8 mouse cellular contexts compared by ENCODE assay signal in genomic region chr7:30346635-30347379, GRCm38 (mm10). TPM values are rescaled to one million over a fixed set of nuclear protein-coding genes. Genes with fewer than 3 reads are reported as not detected.
A peak's percentile ranks its signal among the peaks of the same experiment; 100 is the strongest.
DNase-seq lines count a peak whose midpoint lies in the region; ATAC-seq and TF ChIP-seq lines count a peak whose summit lies in the region.

No protein-coding gene starts in this region.

- H3K27ac ChIP-seq in intestine, embryonic 15.5 days, result no peak overlapping the region
- H3K27ac ChIP-seq in intestine, postnatal 0 days (ENCODE audit: low read depth, low read length), result no peak overlapping the region

- no peak for TF ChIP-seq CTCF in intestine, postnatal 0 days (IDR thresholded peaks at IDR 0.05; ENCODE audit: low read depth)

- H3K4me1 ChIP-seq in intestine, embryonic 15.5 days (replicated peaks), result no peaks in the 10 kb centered on the region
- no peaks in the 10 kb centered on the region for H3K4me1 ChIP-seq in intestine, postnatal 0 days (replicated peaks; ENCODE audit: control insufficient read depth, insufficient read depth, low read length)

- 26% methylated on average over 21 of the region's 21 CpGs for WGBS in intestine, embryonic 15.5 days
- 24% methylated on average over 21 of the region's 21 CpGs for WGBS in intestine, postnatal 0 days

- H3K36me3 ChIP-seq in intestine, embryonic 15.5 days, result no peaks in the 10 kb centered on the region
- H3K36me3 ChIP-seq in intestine, postnatal 0 days (ENCODE audit: control insufficient read depth, insufficient read depth), result no peaks in the 10 kb centered on the region

- H3K4me3 ChIP-seq in intestine, embryonic 15.5 days (replicated peaks), result no peak overlapping the region
- H3K4me3 ChIP-seq in intestine, postnatal 0 days (ENCODE audit: low read depth, low read length), result no peak overlapping the region

- ATAC-seq in intestine, embryonic 15.5 days, result 0 out of 2 replicates have a peak, but pooled peaks have one; percentile 47
- ATAC-seq in intestine, postnatal 0 days, result no peak
- no peak for ATAC-seq in erythroid progenitor cell, adult 5-6 weeks (replicated peaks; ENCODE audit: low FRiP score, poor library complexity, severe bottlenecking)

- H3K27me3 ChIP-seq in intestine, embryonic 15.5 days (replicated peaks), result peaks cover 19% of the 10 kb centered on the region
- H3K27me3 ChIP-seq in intestine, postnatal 0 days (replicated peaks; ENCODE audit: control insufficient read depth, insufficient read depth, low read length), result peaks cover 20% of the 10 kb centered on the region

- H3K9ac ChIP-seq in intestine, embryonic 15.5 days, result no peak overlapping the region
- H3K9ac ChIP-seq in intestine, postnatal 0 days (ENCODE audit: low read depth, low read length), result no peak overlapping the region

- H3K4me2 ChIP-seq in intestine, embryonic 15.5 days (replicated peaks), result no peak overlapping the region
- H3K4me2 ChIP-seq in intestine, postnatal 0 days (replicated peaks; ENCODE audit: low read depth), result no peak overlapping the region

- H3K9me3 ChIP-seq in intestine, embryonic 15.5 days, result no peaks in the 10 kb centered on the region
- no peaks in the 10 kb centered on the region for H3K9me3 ChIP-seq in intestine, postnatal 0 days (ENCODE audit: control insufficient read depth)

- DNase-seq in ES-CJ7 (ENCODE audit: low read depth, low spot score), result peak; percentile 75
- peak; percentile 54 for DNase-seq in c-Kit-positive CD71-positive TER-119-negative erythroid progenitor cells, embryonic 14.5 days (ENCODE audit: low read depth)
- peak; percentile 65 to 92 for DNase-seq in kidney, postnatal 36 days
- peak; percentile 68 for DNase-seq in ovary, postnatal 14 days (ENCODE audit: low spot score)
- DNase-seq in frontal cortex, adult 2 months (ENCODE audit: extremely low spot score in 1 of 2, low spot score in 1 of 2), result no peak

RNA-seq across cellular contexts. Expression of gene Lrfn3, which starts 15.8 kb away (rescaled TPM):
- polyA plus RNA-seq in intestine, embryonic 15.5 days (2015; fragmentation: Nextera tagmentation; extraction: Ambion mirVana), result 2.9 and 3.9 TPM in 2 replicates
- 1.1 and 1.8 TPM in 2 replicates for polyA plus RNA-seq in intestine, postnatal 0 days (2015; fragmentation: Nextera tagmentation; extraction: Ambion mirVana)
- 19.8 and 22.2 TPM in 2 replicates for polyA plus RNA-seq in frontal cortex, adult 2 months (2012; rRNA removed)
- total RNA-seq in erythroid progenitor cell, adult 5-6 weeks (2015; ENCODE audit: low replicate concordance), result not detected in 2 replicates
- not detected in 2 replicates for total RNA-seq in erythroid progenitor cell, adult 5-6 weeks (2017; ENCODE audit: low replicate concordance)

RNA-seq across cellular contexts. Expression of gene Sdhaf1, which starts 23.1 kb away (rescaled TPM):
- 15.5 and 18.0 TPM in 2 replicates for polyA plus RNA-seq in intestine, embryonic 15.5 days (2015; fragmentation: Nextera tagmentation; extraction: Ambion mirVana)
- 18.3 and 18.8 TPM in 2 replicates for polyA plus RNA-seq in intestine, postnatal 0 days (2015; fragmentation: Nextera tagmentation; extraction: Ambion mirVana)
- polyA plus RNA-seq in frontal cortex, adult 2 months (2012; rRNA removed), result 16.9 and 19.2 TPM in 2 replicates
- total RNA-seq in erythroid progenitor cell, adult 5-6 weeks (2015; ENCODE audit: low replicate concordance), result 2.5 TPM in 1 of 2 replicates, not detected in the other
- total RNA-seq in erythroid progenitor cell, adult 5-6 weeks (2017; ENCODE audit: low replicate concordance), result 0.45 and 0.64 TPM in 2 replicates

RNA-seq across cellular contexts. Expression of gene E130208F15Rik, which starts 25.3 kb away (rescaled TPM):
- polyA plus RNA-seq in intestine, embryonic 15.5 days (2015; fragmentation: Nextera tagmentation; extraction: Ambion mirVana), result 1.8 TPM in 1 of 2 replicates, not detected in the other
- polyA plus RNA-seq in intestine, postnatal 0 days (2015; fragmentation: Nextera tagmentation; extraction: Ambion mirVana), result not detected in 2 replicates
- 0.34 and 0.66 TPM in 2 replicates for polyA plus RNA-seq in frontal cortex, adult 2 months (2012; rRNA removed)
- not detected in 2 replicates for total RNA-seq in erythroid progenitor cell, adult 5-6 weeks (2015; ENCODE audit: low replicate concordance)
- total RNA-seq in erythroid progenitor cell, adult 5-6 weeks (2017; ENCODE audit: low replicate concordance), result 0.39 TPM in 1 of 2 replicates, not detected in the other

RNA-seq across cellular contexts. Expression of gene Syne4, which starts 32.2 kb away (rescaled TPM):
- 47.7 and 65.3 TPM in 2 replicates for polyA plus RNA-seq in intestine, embryonic 15.5 days (2015; fragmentation: Nextera tagmentation; extraction: Ambion mirVana)
- polyA plus RNA-seq in intestine, postnatal 0 days (2015; fragmentation: Nextera tagmentation; extraction: Ambion mirVana), result 12.5 and 16.3 TPM in 2 replicates
- polyA plus RNA-seq in frontal cortex, adult 2 months (2012; rRNA removed), result 27.6 and 29.9 TPM in 2 replicates
- not detected in 2 replicates for total RNA-seq in erythroid progenitor cell, adult 5-6 weeks (2015; ENCODE audit: low replicate concordance)
- total RNA-seq in erythroid progenitor cell, adult 5-6 weeks (2017; ENCODE audit: low replicate concordance), result not detected in 2 replicates

RNA-seq across cellular contexts. Expression of gene Alkbh6, which starts 38.3 kb away (rescaled TPM):
- 63.9 and 68.5 TPM in 2 replicates for polyA plus RNA-seq in intestine, embryonic 15.5 days (2015; fragmentation: Nextera tagmentation; extraction: Ambion mirVana)
- polyA plus RNA-seq in intestine, postnatal 0 days (2015; fragmentation: Nextera tagmentation; extraction: Ambion mirVana), result 58.2 and 63.5 TPM in 2 replicates
- polyA plus RNA-seq in frontal cortex, adult 2 months (2012; rRNA removed), result 132 TPM in 2 replicates
- 2.5 and 11.3 TPM in 2 replicates for total RNA-seq in erythroid progenitor cell, adult 5-6 weeks (2015; ENCODE audit: low replicate concordance)
- 4.2 TPM in 1 of 2 replicates, not detected in the other for total RNA-seq in erythroid progenitor cell, adult 5-6 weeks (2017; ENCODE audit: low replicate concordance)

Comparison
In these comparisons a context has a peak if more than half of its experiments do, and no peak if none do; other contexts are left out.
1. DNase-seq: peak in ES-CJ7 (single experiment), c-Kit-positive CD71-positive TER-119-negative erythroid progenitor cells, embryonic 14.5 days (single experiment), kidney, postnatal 36 days (2 of 2) and ovary, postnatal 14 days (single experiment); none in frontal cortex, adult 2 months (0 of 2).